In genomic region chr6:141380927-141381326, GRCm38 (mm10) we compare ENCODE assay signal across 8 mouse cellular contexts.
A peak's percentile ranks its signal among the peaks of the same experiment; 100 is the strongest.
DNase-seq lines count a peak whose midpoint lies in the region; ATAC-seq and TF ChIP-seq lines count a peak whose summit lies in the region.

No protein-coding gene starts in this region.

- H3K4me2 ChIP-seq in forebrain, embryonic 16.5 days (ENCODE audit: low read length), result no peak overlapping the region
- peak overlapping the region; percentile 46 for H3K4me2 ChIP-seq in heart, postnatal 0 days (ENCODE audit: low read depth, low read length)
- H3K4me2 ChIP-seq in midbrain, embryonic 12.5 days (replicated peaks), result no peak overlapping the region

- WGBS in forebrain, embryonic 16.5 days, result 55% methylated on average over 12 of the region's 12 CpGs
- WGBS in forebrain, embryonic 10.5 days, result 66% methylated on average over 12 of the region's 12 CpGs
- WGBS in heart, postnatal 0 days, result 23% methylated on average over 12 of the region's 12 CpGs
- 50% methylated on average over 12 of the region's 12 CpGs for whole genome bisulfite sequencing in midbrain, embryonic 12.5 days

- H3K9me3 ChIP-seq in forebrain, embryonic 16.5 days (ENCODE audit: control insufficient read depth, low read length), result no peaks in the 10 kb centered on the region
- no peaks in the 10 kb centered on the region for H3K9me3 ChIP-seq in forebrain, embryonic 10.5 days
- no peaks in the 10 kb centered on the region for H3K9me3 ChIP-seq in heart, postnatal 0 days (replicated peaks; ENCODE audit: control insufficient read depth, low read length)
- no peaks in the 10 kb centered on the region for H3K9me3 ChIP-seq in midbrain, embryonic 12.5 days

- no peak for TF ChIP-seq EP300 in heart, postnatal 0 days (IDR thresholded peaks at IDR 0.05; ENCODE audit: low read depth)

- no peaks in the 10 kb centered on the region for H3K27me3 ChIP-seq in forebrain, embryonic 16.5 days (replicated peaks; ENCODE audit: control insufficient read depth, insufficient read depth, low read length)
- H3K27me3 ChIP-seq in forebrain, embryonic 10.5 days (ENCODE audit: poor library complexity, severe bottlenecking), result no peaks in the 10 kb centered on the region
- no peaks in the 10 kb centered on the region for H3K27me3 ChIP-seq in heart, postnatal 0 days (ENCODE audit: control insufficient read depth, insufficient read depth, low read length)
- H3K27me3 ChIP-seq in midbrain, embryonic 12.5 days, result no peaks in the 10 kb centered on the region

- H3K27ac ChIP-seq in forebrain, embryonic 16.5 days (ENCODE audit: low read length), result no peak overlapping the region
- no peak overlapping the region for H3K27ac ChIP-seq in forebrain, embryonic 10.5 days
- peak overlapping the region; percentile 32 for H3K27ac ChIP-seq in heart, postnatal 0 days (ENCODE audit: low read depth)
- H3K27ac ChIP-seq in midbrain, embryonic 12.5 days (replicated peaks), result no peak overlapping the region

- H3K9ac ChIP-seq in forebrain, embryonic 16.5 days (replicated peaks; ENCODE audit: low read depth, low read length), result no peak overlapping the region
- H3K9ac ChIP-seq in heart, postnatal 0 days (replicated peaks; ENCODE audit: low read depth, low read length), result 0 out of 2 replicates have a peak overlapping the region, but pooled peaks have one; percentile 22
- H3K9ac ChIP-seq in midbrain, embryonic 12.5 days (replicated peaks), result no peak overlapping the region

- DNase-seq in forebrain, embryonic 10.5 days (ENCODE audit: extremely low spot score, low spot score), result no peak
- peak; percentile 84 for DNase-seq in MN1 (ENCODE audit: low spot score)
- DNase-seq in heart, postnatal 0 days (ENCODE audit: low spot score), result no peak
- no peak for DNase-seq in thymus, postnatal 10 days (ENCODE audit: low spot score in 2 of 2)
- DNase-seq in natural killer cell, adult 2 months (ENCODE audit: low spot score in 2 of 2), result no peak

- TF ChIP-seq CTCF in heart, postnatal 0 days (IDR thresholded peaks at IDR 0.05; ENCODE audit: low read depth), result no peak

- no peak overlapping the region for H3K4me3 ChIP-seq in forebrain, embryonic 16.5 days (replicated peaks; ENCODE audit: low read length)
- no peak overlapping the region for H3K4me3 ChIP-seq in forebrain, embryonic 10.5 days
- H3K4me3 ChIP-seq in heart, postnatal 0 days (ENCODE audit: low read depth, low read length), result peak overlapping the region; percentile 15; the same call in 1 of the 2 replicates
- no peak overlapping the region for H3K4me3 ChIP-seq in midbrain, embryonic 12.5 days

- no peaks in the 10 kb centered on the region for H3K36me3 ChIP-seq in forebrain, embryonic 16.5 days (ENCODE audit: control insufficient read depth, insufficient read depth)
- no peaks in the 10 kb centered on the region for H3K36me3 ChIP-seq in forebrain, embryonic 10.5 days (replicated peaks)
- no peaks in the 10 kb centered on the region for H3K36me3 ChIP-seq in heart, postnatal 0 days (replicated peaks; ENCODE audit: control insufficient read depth, insufficient read depth, low read length)
- H3K36me3 ChIP-seq in midbrain, embryonic 12.5 days, result no peaks in the 10 kb centered on the region

- peak; percentile 44; the same call in 1 of the 2 replicates for ATAC-seq in forebrain, embryonic 16.5 days
- peak; percentile 13; the same call in 1 of the 2 replicates for ATAC-seq in heart, postnatal 0 days (ENCODE audit: insufficient read depth, low read depth)
- ATAC-seq in midbrain, embryonic 12.5 days (ENCODE audit: low FRiP score, low read depth), result peak; percentile 55; the same call in 1 of the 2 replicates
- ATAC-seq in activated CD4-positive, CD25-positive, alpha-beta regulatory T cell, adult 4 months, result no peak

- peaks cover 8% of the 10 kb centered on the region; the same call in 1 of the 2 replicates for H3K4me1 ChIP-seq in forebrain, embryonic 16.5 days (replicated peaks; ENCODE audit: control insufficient read depth, insufficient read depth, low read length)
- H3K4me1 ChIP-seq in forebrain, embryonic 10.5 days, result no peaks in the 10 kb centered on the region; the same call in 1 of the 2 replicates
- H3K4me1 ChIP-seq in heart, postnatal 0 days (ENCODE audit: control insufficient read depth, insufficient read depth), result peaks cover 13% of the 10 kb centered on the region
- 0 out of 2 replicates have a peak, but pooled peaks cover 4% of the 10 kb centered on the region for H3K4me1 ChIP-seq in midbrain, embryonic 12.5 days
